Mouse (Mus musculus) limb, embryonic 10.5 days (tissue): ENCODE measurements around the gene Slc30a1. TPM values are rescaled to one million over a fixed set of nuclear protein-coding genes. Genes with fewer than 3 reads are reported as not detected.

ENCODE experiments used
- DNase-seq: peaks from one replicate; pipeline ENCODE4 v3.0.0-alpha.2; 2017; ENCODE audit warnings: low spot score
- H3K27ac ChIP-seq: fragments of 300-500 bp; sonication (generic); 2 replicates; pipeline ENCODE4 v1.5.1; 2016; ENCODE audit warnings: mild to moderate bottlenecking
- H3K27me3 ChIP-seq: fragments of 300-500 bp; sonication (generic); 2 replicates; pipeline ENCODE4 v1.6.1; 2016; ENCODE audit warnings: low read depth, mild to moderate bottlenecking; ENCODE audit not compliant: poor library complexity, severe bottlenecking
- H3K36me3 ChIP-seq: fragments of 300-500 bp; sonication (generic); 2 replicates; pipeline ENCODE4 v1.6.1; 2016; ENCODE audit warnings: mild to moderate bottlenecking, moderate library complexity
- H3K4me1 ChIP-seq: fragments of 300-500 bp; sonication (generic); 2 replicates; pipeline ENCODE4 v1.6.1; 2016
- H3K4me3 ChIP-seq: fragments of 300-500 bp; sonication (generic); 2 replicates; pipeline ENCODE4 v1.5.1; 2016; ENCODE audit warnings: mild to moderate bottlenecking, moderate library complexity
- H3K9me3 ChIP-seq: fragments of 300-500 bp; sonication (generic); replicated peaks from 2 replicates; pipeline ENCODE4 v1.6.1; 2016; ENCODE audit warnings: mild to moderate bottlenecking
- WGBS: fragments of 180-500 bp; shearing (Covaris S2); methylation state at CpG from one replicate; pipeline ENCODE4 v1.1.7; 2016; 5-methylcytosine and 5-hydroxymethylcytosine counted together
- polyA plus RNA-seq: library from polyadenylated mRNA; unstranded; fragments of >200 nt; fragmentation: Nextera tagmentation; extraction: Ambion mirVana; gene quantifications from 2 replicates; pipeline ENCODE4 v1.2.1, GENCODE M21; 2016

The Slc30a1 gene
- polyA plus RNA-seq, 1 experiment from 2014 or later: 1.5 TPM

GRCm38 (mm10) chr1:191878518-191878921, 28.0 kb upstream of the Slc30a1 start:
- Histone ChIP-seq H3K27ac (no peak overlapping the region), H3K9me3 (no peaks in the 10 kb centered on the region), H3K36me3 (no peaks in the 10 kb centered on the region), H3K27me3 (no peaks in the 10 kb centered on the region), H3K4me3 (no peak overlapping the region), H3K4me1 (peaks cover 12% of the 10 kb centered on the region)
- no peak for DNase-seq
- WGBS: 92% methylated on average over 4 of the region's 4 CpGs

GRCm38 (mm10) chr1:191880247-191880646, 26.3 kb upstream of the Slc30a1 start:
- H3K9me3 ChIP-seq: no peaks in the 10 kb centered on the region
- H3K4me3 ChIP-seq: no peak overlapping the region
- H3K27me3 ChIP-seq: no peaks in the 10 kb centered on the region
- no peak overlapping the region for H3K27ac ChIP-seq
- DNase-seq: no peak
- 89% methylated on average over 3 of the region's 3 CpGs for WGBS
- peaks cover 12% of the 10 kb centered on the region for H3K4me1 ChIP-seq
- no peaks in the 10 kb centered on the region for H3K36me3 ChIP-seq

- H3K4me3 ChIP-seq: no peak overlapping the region
- WGBS: 72% methylated on average over 8 of the region's 8 CpGs
- no peaks in the 10 kb centered on the region for H3K27me3 ChIP-seq
- no peak overlapping the region for H3K27ac ChIP-seq
- H3K9me3 ChIP-seq: no peaks in the 10 kb centered on the region
- peaks cover 12% of the 10 kb centered on the region for H3K4me1 ChIP-seq
- H3K36me3 ChIP-seq: no peaks in the 10 kb centered on the region
- DNase-seq: no peak
Observed at GRCm38 (mm10) chr1:191880921-191881609, 25.5 kb upstream of the Slc30a1 start.

GRCm38 (mm10) chr1:191881663-191882062, 24.9 kb upstream of the Slc30a1 start:
- Histone ChIP-seq H3K27ac (no peak overlapping the region), H3K4me3 (no peak overlapping the region), H3K9me3 (no peaks in the 10 kb centered on the region), H3K4me1 (peaks cover 12% of the 10 kb centered on the region), H3K36me3 (no peaks in the 10 kb centered on the region), H3K27me3 (no peaks in the 10 kb centered on the region)
- WGBS: 69% methylated on average over 2 of the region's 2 CpGs
- DNase-seq: no peak

GRCm38 (mm10) chr1:191882474-191883206, 23.9 kb upstream of the Slc30a1 start:
- 92% methylated on average over 10 of the region's 10 CpGs for WGBS
- Histone ChIP-seq H3K9me3 (no peaks in the 10 kb centered on the region), H3K4me3 (no peak overlapping the region), H3K27me3 (no peaks in the 10 kb centered on the region), H3K4me1 (peaks cover 9% of the 10 kb centered on the region), H3K27ac (no peak overlapping the region), H3K36me3 (no peaks in the 10 kb centered on the region)
- DNase-seq: no peak

- WGBS: 83% methylated on average over 5 of the region's 5 CpGs
- H3K27me3 ChIP-seq: no peaks in the 10 kb centered on the region
- H3K9me3 ChIP-seq: no peaks in the 10 kb centered on the region
- no peak for DNase-seq
- no peaks in the 10 kb centered on the region for H3K36me3 ChIP-seq
- no peak overlapping the region for H3K4me3 ChIP-seq
- H3K27ac ChIP-seq: no peak overlapping the region
- no peaks in the 10 kb centered on the region for H3K4me1 ChIP-seq
Observed at GRCm38 (mm10) chr1:191883654-191884053, 22.9 kb upstream of the Slc30a1 start.

GRCm38 (mm10) chr1:191891912-191892311, 14.7 kb upstream of the Slc30a1 start:
- Histone ChIP-seq H3K4me1 (peaks cover 5% of the 10 kb centered on the region; the same call in 1 of the 2 replicates), H3K4me3 (no peak overlapping the region), H3K27ac (no peak overlapping the region), H3K36me3 (no peaks in the 10 kb centered on the region), H3K27me3 (no peaks in the 10 kb centered on the region), H3K9me3 (no peaks in the 10 kb centered on the region)
- WGBS: 86% methylated on average over 6 of the region's 6 CpGs
- DNase-seq: no peak

GRCm38 (mm10) chr1:191894386-191894785, 12.2 kb upstream of the Slc30a1 start:
- Histone ChIP-seq H3K9me3 (no peaks in the 10 kb centered on the region), H3K4me1 (peaks cover 5% of the 10 kb centered on the region; the same call in 1 of the 2 replicates), H3K27me3 (no peaks in the 10 kb centered on the region), H3K4me3 (no peak overlapping the region), H3K36me3 (no peaks in the 10 kb centered on the region), H3K27ac (no peak overlapping the region)
- 88% methylated on average over 17 of the region's 17 CpGs for WGBS
- no peak for DNase-seq

- H3K9me3 ChIP-seq: no peaks in the 10 kb centered on the region
- H3K27ac ChIP-seq: no peak overlapping the region
- H3K4me3 ChIP-seq: no peak overlapping the region
- DNase-seq: no peak
- H3K36me3 ChIP-seq: no peaks in the 10 kb centered on the region
- 95% methylated on average over 9 of the region's 9 CpGs for WGBS
- H3K27me3 ChIP-seq: no peaks in the 10 kb centered on the region
- peaks cover 5% of the 10 kb centered on the region; the same call in 1 of the 2 replicates for H3K4me1 ChIP-seq
Observed at GRCm38 (mm10) chr1:191894857-191895256, 11.7 kb upstream of the Slc30a1 start.

- no peak for DNase-seq
- 80% methylated on average over 12 of the region's 12 CpGs for WGBS
- Histone ChIP-seq H3K4me1 (peaks cover 5% of the 10 kb centered on the region; the same call in 1 of the 2 replicates), H3K36me3 (no peaks in the 10 kb centered on the region), H3K27ac (no peak overlapping the region), H3K9me3 (no peaks in the 10 kb centered on the region), H3K4me3 (no peak overlapping the region), H3K27me3 (no peaks in the 10 kb centered on the region)
Observed at GRCm38 (mm10) chr1:191896806-191897552, 9.6 kb upstream of the Slc30a1 start.

- 3% methylated on average over 56 of the region's 58 CpGs for WGBS
- Histone ChIP-seq H3K4me3 (peak overlapping the region; percentile 92), H3K4me1 (peaks cover 38% of the 10 kb centered on the region), H3K9me3 (no peaks in the 10 kb centered on the region), H3K36me3 (peaks cover 23% of the 10 kb centered on the region), H3K27ac (peak overlapping the region; percentile 90), H3K27me3 (peaks cover 16% of the 10 kb centered on the region)
- DNase-seq: no peak
Observed at GRCm38 (mm10) chr1:191905637-191906533, 682 bp upstream of the Slc30a1 start.

GRCm38 (mm10) chr1:191907431-191907810, 854 bp downstream of the Slc30a1 start:
- Histone ChIP-seq H3K9me3 (no peaks in the 10 kb centered on the region), H3K27ac (peak overlapping the region; percentile 90), H3K4me1 (peaks cover 38% of the 10 kb centered on the region), H3K36me3 (peaks cover 26% of the 10 kb centered on the region), H3K4me3 (peak overlapping the region; percentile 92), H3K27me3 (peaks cover 16% of the 10 kb centered on the region)
- WGBS: under 1% methylated on average over 43 of the region's 43 CpGs
- DNase-seq: peak; percentile 90
